Mouse (Mus musculus): ENCODE results near the gene D930048N14Rik. TPM values are rescaled to one million over a fixed set of nuclear protein-coding genes. Genes with fewer than 3 reads are reported as not detected.
"Not testable (repeated sequence)": the region's sequence is repeated elsewhere in the genome, so short reads cannot be mapped to it uniquely, and the experiment has no call there.

The D930048N14Rik gene
- polyA plus RNA-seq, 1 experiment, result 5.3 TPM

DNA sequence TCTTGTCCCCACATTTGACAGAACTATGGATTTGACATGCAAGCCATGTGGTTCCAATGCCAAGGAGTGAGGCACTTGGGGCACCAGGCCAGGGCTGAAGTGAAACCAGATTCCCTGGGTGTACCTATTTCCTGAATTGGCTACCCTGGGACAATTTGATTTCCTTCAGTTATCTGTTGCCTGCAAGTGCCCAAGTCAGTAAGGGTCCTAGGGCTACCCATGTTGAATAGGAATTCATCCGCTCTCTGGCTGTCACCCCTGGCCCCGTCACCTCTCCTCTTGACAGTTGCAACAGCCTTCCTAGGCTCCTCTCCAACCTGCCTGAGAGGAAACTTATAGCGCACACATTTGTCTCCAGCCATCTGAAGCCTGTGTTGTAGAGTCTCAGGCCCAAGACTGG, 4.1 kb downstream of the D930048N14Rik start:
- no peaks in the 10 kb centered on the region for H3K36me3 ChIP-seq (ENCODE audit: control insufficient read depth, insufficient read depth, low read length)
- no peak overlapping the region for H3K27ac ChIP-seq (ENCODE audit: control insufficient read depth, insufficient read depth, low read depth, low read length)
- no peak overlapping the region for H3K4me3 ChIP-seq (ENCODE audit: control insufficient read depth, low read depth, low read length)
- TF ChIP-seq POLR2A (IDR thresholded peaks at IDR 0.05; ENCODE audit: control insufficient read depth, low read depth, low read length) (no peak), CTCF (IDR thresholded peaks at IDR 0.05; ENCODE audit: control insufficient read depth, insufficient read depth, insufficient replicate concordance, low read depth, low read length) (no peak)
- H3K4me1 ChIP-seq (ENCODE audit: control insufficient read depth, insufficient read depth, low read length), result peaks cover 13% of the 10 kb centered on the region
- no peaks in the 10 kb centered on the region for H3K27me3 ChIP-seq (ENCODE audit: control insufficient read depth, insufficient read depth, low read length)

DNA sequence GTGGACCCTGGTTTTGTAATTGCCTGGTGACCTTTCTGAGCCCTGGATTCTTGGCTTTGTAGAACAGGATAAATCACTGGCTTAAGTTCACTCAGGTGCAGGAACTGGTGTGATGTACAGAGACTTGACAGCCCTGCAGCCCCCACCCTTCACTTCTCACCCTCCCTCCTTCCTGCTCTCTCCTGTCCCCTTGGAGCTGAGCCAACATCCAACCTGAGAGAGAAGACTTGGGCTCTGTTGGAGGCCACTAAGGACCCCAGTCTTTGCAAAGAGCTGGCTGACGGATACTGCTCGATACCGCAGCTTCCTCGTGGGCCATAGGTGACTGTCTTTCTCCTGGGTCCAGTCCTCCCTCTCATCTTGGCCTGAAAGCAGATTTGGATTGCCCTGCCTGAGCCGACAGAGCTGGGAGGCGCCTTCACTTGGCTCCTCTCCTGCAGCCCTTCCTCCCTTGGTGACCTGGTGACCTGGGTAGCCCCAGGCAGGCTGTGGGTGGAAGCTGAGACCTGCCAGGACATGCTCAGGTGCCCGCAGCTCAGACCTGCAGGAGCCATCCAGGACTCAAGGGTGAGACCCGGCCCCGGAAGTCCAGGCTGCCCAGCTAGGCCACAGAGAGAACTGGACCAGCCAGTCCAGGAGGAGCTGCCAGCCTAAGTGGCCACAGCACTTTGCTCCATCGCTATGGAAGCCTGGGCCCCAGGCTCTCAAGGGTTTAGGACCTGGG, 6.2 kb downstream of the D930048N14Rik start:
- Histone ChIP-seq H3K36me3 (ENCODE audit: control insufficient read depth, insufficient read depth, low read length) (no peaks in the 10 kb centered on the region), H3K27me3 (ENCODE audit: control insufficient read depth, insufficient read depth, low read length) (no peaks in the 10 kb centered on the region), H3K4me3 (ENCODE audit: control insufficient read depth, low read depth, low read length) (no peak overlapping the region), H3K4me1 (ENCODE audit: control insufficient read depth, insufficient read depth, low read length) (no peaks in the 10 kb centered on the region), H3K27ac (ENCODE audit: control insufficient read depth, insufficient read depth, low read depth, low read length) (no peak overlapping the region)
- TF ChIP-seq CTCF (IDR thresholded peaks at IDR 0.05; ENCODE audit: control insufficient read depth, insufficient read depth, insufficient replicate concordance, low read depth, low read length) (no peak), POLR2A (IDR thresholded peaks at IDR 0.05; ENCODE audit: control insufficient read depth, low read depth, low read length) (no peak)

DNA sequence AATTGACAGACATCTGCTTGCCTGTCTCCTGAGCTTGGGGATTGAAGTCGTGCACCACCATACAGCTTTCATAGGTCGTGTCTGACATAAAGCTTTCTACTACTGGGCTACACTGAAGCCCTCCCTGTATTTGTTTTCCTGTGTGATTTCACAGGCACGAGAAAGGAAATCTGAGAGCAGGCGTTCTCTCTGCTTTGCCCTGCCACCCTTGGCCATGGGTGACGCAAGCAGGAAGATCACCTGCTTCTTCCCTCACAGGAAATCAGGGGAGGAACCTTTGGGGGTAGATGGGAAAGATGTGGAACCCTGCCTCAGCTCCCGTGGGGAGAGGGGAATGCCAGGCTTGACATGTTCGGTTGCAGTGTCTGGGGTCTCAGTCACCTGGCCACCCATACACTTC, 7.5 kb downstream of the D930048N14Rik start:
- Histone ChIP-seq H3K27ac (ENCODE audit: control insufficient read depth, insufficient read depth, low read depth, low read length) (no peak overlapping the region), H3K4me1 (ENCODE audit: control insufficient read depth, insufficient read depth, low read length) (no peaks in the 10 kb centered on the region), H3K27me3 (ENCODE audit: control insufficient read depth, insufficient read depth, low read length) (no peaks in the 10 kb centered on the region), H3K36me3 (ENCODE audit: control insufficient read depth, insufficient read depth, low read length) (no peaks in the 10 kb centered on the region), H3K4me3 (ENCODE audit: control insufficient read depth, low read depth, low read length) (no peak overlapping the region)
- TF ChIP-seq POLR2A (IDR thresholded peaks at IDR 0.05; ENCODE audit: control insufficient read depth, low read depth, low read length) (no peak), CTCF (IDR thresholded peaks at IDR 0.05; ENCODE audit: control insufficient read depth, insufficient read depth, insufficient replicate concordance, low read depth, low read length) (no peak)

DNA sequence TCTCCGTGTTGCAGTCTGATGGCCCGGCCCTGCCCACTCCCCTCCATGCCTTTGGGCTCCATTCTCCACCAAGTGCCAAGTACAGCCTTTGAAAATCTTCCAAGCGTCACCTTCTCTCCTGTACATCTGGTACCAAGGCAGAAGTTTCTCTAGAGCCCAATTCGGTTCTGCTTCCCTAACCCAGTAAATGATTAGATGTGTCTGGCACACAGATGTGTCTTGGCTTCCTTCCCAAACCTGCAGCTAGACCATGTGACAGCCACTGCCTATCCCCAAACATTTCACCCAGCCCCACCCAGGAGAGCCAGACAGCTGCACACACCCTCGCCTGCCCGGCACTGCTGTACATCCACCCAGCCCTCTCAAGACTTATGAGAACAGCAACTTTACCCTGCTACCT, 8.0 kb downstream of the D930048N14Rik start:
- Histone ChIP-seq H3K27ac (ENCODE audit: control insufficient read depth, insufficient read depth, low read depth, low read length) (no peak overlapping the region), H3K36me3 (ENCODE audit: control insufficient read depth, insufficient read depth, low read length) (no peaks in the 10 kb centered on the region)
- no peak for TF ChIP-seq CTCF (IDR thresholded peaks at IDR 0.05; ENCODE audit: control insufficient read depth, insufficient read depth, insufficient replicate concordance, low read depth, low read length)
- no peak for TF ChIP-seq POLR2A (IDR thresholded peaks at IDR 0.05; ENCODE audit: control insufficient read depth, low read depth, low read length)

DNA sequence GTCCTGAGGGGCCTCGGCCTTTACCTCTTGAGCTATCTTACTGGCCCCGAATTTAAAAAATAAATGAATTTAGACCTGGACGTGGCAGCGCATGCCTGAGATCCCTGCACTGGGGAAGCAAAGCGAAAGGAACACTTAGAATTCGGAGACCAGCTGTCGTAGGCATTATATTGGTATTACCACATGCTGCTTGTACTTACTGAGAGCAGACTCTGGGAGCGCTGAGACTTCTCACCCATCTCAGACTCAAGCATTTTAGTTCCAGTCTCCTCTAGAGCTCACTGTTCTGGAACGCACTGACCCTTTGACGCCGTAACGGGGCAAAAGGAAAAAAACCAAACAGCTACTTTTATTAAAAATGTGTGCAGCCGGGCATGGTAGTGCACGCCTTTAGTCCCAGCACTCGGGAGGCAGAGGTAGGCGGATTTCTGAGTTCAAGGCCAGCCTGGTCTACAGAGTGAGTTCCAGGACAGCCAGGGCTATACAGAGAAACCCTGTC, 11.2 kb downstream of the D930048N14Rik start:
- Histone ChIP-seq H3K4me1 (ENCODE audit: control insufficient read depth, insufficient read depth, low read length) (no peaks in the 10 kb centered on the region), H3K36me3 (ENCODE audit: control insufficient read depth, insufficient read depth, low read length) (no peaks in the 10 kb centered on the region), H3K27ac (ENCODE audit: control insufficient read depth, insufficient read depth, low read depth, low read length) (no peak overlapping the region), H3K27me3 (ENCODE audit: control insufficient read depth, insufficient read depth, low read length) (no peaks in the 10 kb centered on the region), H3K4me3 (ENCODE audit: control insufficient read depth, low read depth, low read length) (no peak overlapping the region)
- TF ChIP-seq CTCF (IDR thresholded peaks at IDR 0.05; ENCODE audit: control insufficient read depth, insufficient read depth, insufficient replicate concordance, low read depth, low read length), result no peak
- TF ChIP-seq POLR2A (IDR thresholded peaks at IDR 0.05; ENCODE audit: control insufficient read depth, low read depth, low read length), result no peak

More for the DNA sequence above, 8.0 kb downstream of the D930048N14Rik start:
- no peak overlapping the region for H3K4me3 ChIP-seq (ENCODE audit: control insufficient read depth, low read depth, low read length)
- H3K27me3 ChIP-seq (ENCODE audit: control insufficient read depth, insufficient read depth, low read length), result no peaks in the 10 kb centered on the region
- no peaks in the 10 kb centered on the region for H3K4me1 ChIP-seq (ENCODE audit: control insufficient read depth, insufficient read depth, low read length)

DNA sequence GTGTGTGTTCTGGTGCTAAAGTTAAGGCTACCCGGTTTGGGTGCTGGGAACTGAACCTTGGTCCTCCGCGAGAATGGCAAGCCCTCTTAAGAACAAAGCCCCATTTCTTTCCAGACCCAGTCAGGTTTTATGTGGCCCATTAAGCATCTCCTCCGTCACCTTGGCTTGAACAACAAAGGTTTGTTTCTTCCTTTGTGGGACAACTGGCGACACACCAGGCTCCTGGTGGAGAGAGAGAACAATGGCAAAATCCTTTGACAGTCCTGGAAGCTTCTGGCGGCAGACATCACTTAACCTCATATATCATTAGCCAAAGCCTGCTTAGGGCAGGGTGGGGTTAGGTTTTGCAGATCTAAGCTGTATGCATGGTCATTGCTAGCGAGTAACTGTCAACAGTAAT, 11.9 kb downstream of the D930048N14Rik start:
- Histone ChIP-seq H3K4me3 (ENCODE audit: control insufficient read depth, low read depth, low read length) (no peak overlapping the region), H3K27ac (ENCODE audit: control insufficient read depth, insufficient read depth, low read depth, low read length) (no peak overlapping the region), H3K27me3 (ENCODE audit: control insufficient read depth, insufficient read depth, low read length) (no peaks in the 10 kb centered on the region)

DNA sequence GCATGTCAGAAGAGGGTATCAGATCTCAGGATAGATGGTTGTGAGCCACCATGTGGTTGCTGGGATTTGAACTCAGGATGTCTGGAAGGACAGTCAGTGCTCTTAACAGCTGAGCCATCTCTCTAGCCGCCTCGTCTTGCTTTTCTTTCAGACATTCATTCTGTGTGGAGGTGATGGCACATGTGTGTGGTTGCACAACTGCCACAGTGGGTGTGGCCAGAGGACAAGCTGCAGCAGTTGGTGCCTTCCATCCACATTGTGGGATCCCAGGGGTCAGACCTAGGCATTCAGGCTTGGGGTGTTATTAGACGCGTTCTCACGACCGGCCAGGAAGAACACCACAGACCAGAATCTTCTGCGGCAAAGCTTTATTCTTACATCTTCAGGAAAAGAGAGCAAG, 14.0 kb downstream of the D930048N14Rik start:
- not testable (repeated sequence) for H3K36me3 ChIP-seq (ENCODE audit: control insufficient read depth, insufficient read depth, low read length); H3K27ac ChIP-seq (ENCODE audit: control insufficient read depth, insufficient read depth, low read depth, low read length); H3K27me3 ChIP-seq (ENCODE audit: control insufficient read depth, insufficient read depth, low read length); H3K4me3 ChIP-seq (ENCODE audit: control insufficient read depth, low read depth, low read length); H3K4me1 ChIP-seq (ENCODE audit: control insufficient read depth, insufficient read depth, low read length)

More for the DNA sequence above, 11.9 kb downstream of the D930048N14Rik start:
- no peak for TF ChIP-seq CTCF (IDR thresholded peaks at IDR 0.05; ENCODE audit: control insufficient read depth, insufficient read depth, insufficient replicate concordance, low read depth, low read length)
- TF ChIP-seq POLR2A (IDR thresholded peaks at IDR 0.05; ENCODE audit: control insufficient read depth, low read depth, low read length), result no peak
- H3K36me3 ChIP-seq (ENCODE audit: control insufficient read depth, insufficient read depth, low read length), result no peaks in the 10 kb centered on the region
- no peaks in the 10 kb centered on the region for H3K4me1 ChIP-seq (ENCODE audit: control insufficient read depth, insufficient read depth, low read length)
